In the genomic region with DNA sequence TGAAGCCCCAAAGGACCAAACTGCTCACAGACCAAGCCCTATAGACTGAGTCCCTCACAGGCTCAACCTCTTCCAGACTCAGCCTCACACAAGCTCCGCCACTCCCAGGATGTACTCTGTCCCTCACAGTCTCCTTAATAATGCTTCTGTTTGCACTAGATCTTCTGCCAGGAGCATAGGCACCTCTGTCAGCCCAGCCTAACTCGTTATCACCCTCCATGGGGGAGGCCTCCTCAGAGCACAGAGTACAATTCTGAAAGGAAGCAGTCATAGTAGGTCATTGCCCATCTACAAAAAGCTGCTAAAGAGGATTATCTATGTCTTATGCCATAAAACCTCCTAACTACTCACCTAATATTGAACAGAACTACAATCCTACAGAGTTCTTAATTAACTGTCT, we compare ENCODE assay signal across 24 mouse cellular contexts.
"Had no signal": no experiment of that assay in that cellular context is flagged by ENCODE, and none has a peak within 500 bp of the region (broad histone marks: within the 10 kb centered on the region; RNA-seq: fewer than 3 reads in every experiment).

No protein-coding gene starts in this region.

- H3K4me1 ChIP-seq: heart, embryonic 13.5 days; heart, embryonic 15.5 days; hindbrain, embryonic 12.5 days; hindbrain, embryonic 15.5 days; limb, embryonic 13.5 days; limb, embryonic 15.5 days; liver, embryonic 12.5 days had no signal

- DNase-seq: forebrain, postnatal 0 days; gastrocnemius, postnatal 14 days; gastrocnemius, postnatal 36 days; heart, adult 11 months; heart, adult 2 months; heart, postnatal 14 days; heart, postnatal 36 days; kidney, adult 18-20 months; kidney, adult 8-10 months; kidney, postnatal 10 days; kidney, postnatal 25 days; kidney, postnatal 4 days; left cerebral cortex, postnatal 4 days had no signal

- H3K36me3 ChIP-seq: heart, embryonic 13.5 days; heart, embryonic 15.5 days; hindbrain, embryonic 12.5 days; hindbrain, embryonic 15.5 days; limb, embryonic 13.5 days; limb, embryonic 15.5 days; liver, embryonic 12.5 days had no signal

- H3K9me3 ChIP-seq: heart, embryonic 13.5 days; heart, embryonic 15.5 days; hindbrain, embryonic 12.5 days; hindbrain, embryonic 15.5 days; limb, embryonic 13.5 days; limb, embryonic 15.5 days; liver, embryonic 12.5 days had no signal

- H3K4me3 ChIP-seq: heart, adult 2 months; heart, embryonic 13.5 days; heart, embryonic 15.5 days; hindbrain, embryonic 12.5 days; hindbrain, embryonic 15.5 days; layer of hippocampus, adult 2 months; left cerebral cortex, adult 2 months; limb, embryonic 13.5 days; limb, embryonic 15.5 days; liver, embryonic 12.5 days had no signal

- H3K9ac ChIP-seq: forebrain, postnatal 0 days; heart, embryonic 13.5 days; heart, embryonic 15.5 days; hindbrain, embryonic 12.5 days; hindbrain, embryonic 15.5 days; limb, embryonic 13.5 days; limb, embryonic 15.5 days; liver, embryonic 12.5 days had no signal

- H3K4me2 ChIP-seq: heart, embryonic 11.5 days; heart, embryonic 13.5 days; heart, embryonic 15.5 days; hindbrain, embryonic 12.5 days; hindbrain, embryonic 15.5 days; limb, embryonic 13.5 days; limb, embryonic 15.5 days; liver, embryonic 12.5 days had no signal

- H3K27me3 ChIP-seq: heart, embryonic 13.5 days; heart, embryonic 15.5 days; hindbrain, embryonic 12.5 days; hindbrain, embryonic 15.5 days; limb, embryonic 13.5 days; limb, embryonic 15.5 days; liver, embryonic 12.5 days had no signal

- H3K27ac ChIP-seq: heart, adult 2 months; heart, embryonic 13.5 days; heart, embryonic 15.5 days; hindbrain, embryonic 12.5 days; hindbrain, embryonic 15.5 days; hindbrain, postnatal 0 days; layer of hippocampus, adult 2 months; left cerebral cortex, adult 2 months; limb, embryonic 13.5 days; limb, embryonic 15.5 days; liver, embryonic 12.5 days had no signal

- ATAC-seq: forebrain, postnatal 0 days; hindbrain, postnatal 0 days; liver, embryonic 12.5 days had no signal
